Mouse (Mus musculus) spleen, adult 2 months (tissue): ENCODE data around the gene Cxadr.

Source experiments
- CTCF ChIP-seq: fragments of 200-500 bp; IDR thresholded peaks from 2 replicates; pipeline ENCODE4 v1.5.1; 2011; ENCODE audit warnings: mild to moderate bottlenecking, inconsistent platforms; ENCODE audit not compliant: insufficient read depth, insufficient read length, insufficient replicate concordance; ENCODE audit errors: extremely low read depth
- POLR2A ChIP-seq: fragments of 200-500 bp; IDR thresholded peaks from 2 replicates; pipeline ENCODE4 v1.6.1; 2011; ENCODE audit warnings: low read depth, low read length, inconsistent platforms

GRCm38 (mm10) chr16:78372786-78373185, 71.5 kb downstream of the Cxadr start:
- no peak for TF ChIP-seq CTCF
- no peak for TF ChIP-seq POLR2A
